Mouse (Mus musculus) adrenal gland, postnatal 25 days (tissue): ENCODE measurements around the gene Rbm28. TPM values are rescaled to one million over a fixed set of nuclear protein-coding genes. Genes with fewer than 3 reads are reported as not detected.
"Not testable (repeated sequence)": the region's sequence is repeated elsewhere in the genome, so short reads cannot be mapped to it uniquely, and the experiment has no call there.

Experiments used
- DNase-seq: peaks from one replicate; pipeline ENCODE4 v3.0.0; 2021; ENCODE audit warnings: mixed read lengths
- total RNA-seq: library from RNA; stranded (reverse); gene quantifications from 2 replicates; pipeline ENCODE4 v1.2.3, GENCODE M21; 2021

Gene Rbm28
- total RNA-seq, 1 experiment from 2014 or later: 34.2 TPM

- no peak for DNase-seq
These were observed 29.4 kb upstream of the Rbm28 start for GRCm38 (mm10) chr6:29193961-29194750.

GRCm38 (mm10) chr6:29187936-29188335 lies 23.1 kb upstream of the Rbm28 start:
- no peak for DNase-seq

- DNase-seq: no peak
These were observed 15.0 kb upstream of the Rbm28 start for GRCm38 (mm10) chr6:29179843-29180242.

GRCm38 (mm10) chr6:29178888-29179658 lies 14.3 kb upstream of the Rbm28 start, which contains the start of gene Prrt4:
Prrt4 (minus strand) TSS chr6:29179584.
- peak; percentile 72 for DNase-seq

GRCm38 (mm10) chr6:29177901-29178879 lies 13.4 kb upstream of the Rbm28 start:
- no peak for DNase-seq

GRCm38 (mm10) chr6:29175113-29175512 lies 10.3 kb upstream of the Rbm28 start:
- DNase-seq: peak; percentile 8

- no peak for DNase-seq
These were observed 9.6 kb upstream of the Rbm28 start for GRCm38 (mm10) chr6:29174368-29174767.

GRCm38 (mm10) chr6:29170952-29171388 lies 6.2 kb upstream of the Rbm28 start:
- DNase-seq: peak; percentile 77

- peak; percentile 12 for DNase-seq
These were observed 5.5 kb upstream of the Rbm28 start for GRCm38 (mm10) chr6:29170063-29170921.

- no peak for DNase-seq
These were observed 4.9 kb upstream of the Rbm28 start for GRCm38 (mm10) chr6:29169675-29170062.

GRCm38 (mm10) chr6:29168871-29169270 lies 4.1 kb upstream of the Rbm28 start:
- no peak for DNase-seq

GRCm38 (mm10) chr6:29166196-29166595 lies 1.4 kb upstream of the Rbm28 start:
- no peak for DNase-seq

- DNase-seq: not testable (repeated sequence)
These were observed 3.5 kb downstream of the Rbm28 start for GRCm38 (mm10) chr6:29161291-29161690.

- DNase-seq: no peak
These were observed 4.0 kb downstream of the Rbm28 start for GRCm38 (mm10) chr6:29160786-29161185.

- DNase-seq: no peak
These were observed 8.5 kb downstream of the Rbm28 start for GRCm38 (mm10) chr6:29156326-29156725.

- no peak for DNase-seq
These were observed 14.8 kb downstream of the Rbm28 start for GRCm38 (mm10) chr6:29150001-29150400.

- DNase-seq: no peak
These were observed 17.3 kb downstream of the Rbm28 start for GRCm38 (mm10) chr6:29147407-29148010.

GRCm38 (mm10) chr6:29146641-29147040 lies 18.2 kb downstream of the Rbm28 start:
- DNase-seq: peak; percentile 14

GRCm38 (mm10) chr6:29145456-29146307 lies 19.1 kb downstream of the Rbm28 start:
- DNase-seq: no peak

- no peak for DNase-seq
These were observed 19.8 kb downstream of the Rbm28 start for GRCm38 (mm10) chr6:29144971-29145370.
